Mouse (Mus musculus) adrenal gland, adult 8-10 months (tissue): ENCODE results near the gene Lamtor3. TPM values are rescaled to one million over a fixed set of nuclear protein-coding genes. Genes with fewer than 3 reads are reported as not detected.
"Not testable (repeated sequence)": the region's sequence is repeated elsewhere in the genome, so short reads cannot be mapped to it uniquely, and the experiment has no call there.

Source experiments
- DNase-seq: peaks from one replicate; pipeline ENCODE4 v3.0.0; 2022
- total RNA-seq, 4 experiments: library from RNA; stranded (reverse); gene quantifications; 2 replicates each; pipeline ENCODE4 v1.2.4; 2022

The Lamtor3 gene
- total RNA-seq, 4 experiments from 2014 or later: 62.8 to 80.3 (median 71.5) TPM

GRCm38 (mm10) chr3:137963508-137963907, 45.2 kb downstream of the Lamtor3 start:
- no peak for DNase-seq

GRCm38 (mm10) chr3:137964014-137964413, 45.7 kb downstream of the Lamtor3 start:
- DNase-seq: not testable (repeated sequence)

- DNase-seq: no peak
These were observed 50.0 kb downstream of the Lamtor3 start for GRCm38 (mm10) chr3:137968105-137968819.

GRCm38 (mm10) chr3:137968820-137969486, 50.6 kb downstream of the Lamtor3 start:
- no peak for DNase-seq

- DNase-seq: no peak
These were observed 51.6 kb downstream of the Lamtor3 start for GRCm38 (mm10) chr3:137969951-137970350.

- DNase-seq: no peak
These were observed 53.9 kb downstream of the Lamtor3 start for GRCm38 (mm10) chr3:137972224-137972623.

GRCm38 (mm10) chr3:137972989-137973388, 54.7 kb downstream of the Lamtor3 start:
- no peak for DNase-seq

GRCm38 (mm10) chr3:137974306-137974705, 56.0 kb downstream of the Lamtor3 start:
- no peak for DNase-seq

GRCm38 (mm10) chr3:137975435-137975834, 57.1 kb downstream of the Lamtor3 start:
- DNase-seq: no peak

- no peak for DNase-seq
These were observed 57.6 kb downstream of the Lamtor3 start for GRCm38 (mm10) chr3:137975856-137976423.

GRCm38 (mm10) chr3:137976943-137977628, 58.8 kb downstream of the Lamtor3 start:
- DNase-seq: no peak

- no peak for DNase-seq
These were observed 59.3 kb downstream of the Lamtor3 start for GRCm38 (mm10) chr3:137977629-137978041.

- no peak for DNase-seq
These were observed 59.9 kb downstream of the Lamtor3 start for GRCm38 (mm10) chr3:137978233-137978632.

Other genes with a start within 250 kb of the Lamtor3 start
- gene Gm21962, start 247.0 kb upstream of the Lamtor3 start, total RNA-seq: not detected
- gene H2afz, start 54.0 kb upstream of the Lamtor3 start, total RNA-seq: 100 to 1,000 TPM; 124 to 155 (median 138) TPM
- gene Dnajb14, start 50.8 kb upstream of the Lamtor3 start, total RNA-seq: 10 to 100 TPM; 21.1 to 29.1 (median 27.3) TPM
- 10 to 100 TPM in 1 of 4 experiments, 1 to 10 TPM in 3; 3.9 to 11.2 (median 7.0) TPM for gene Dapp1, start 63.0 kb downstream of the Lamtor3 start, total RNA-seq
- under 1 TPM; 0.03 to 0.07 (median 0.04) TPM for gene 1110002E22Rik, start 146.5 kb downstream of the Lamtor3 start, total RNA-seq
- gene Gm5105, start 148.9 kb downstream of the Lamtor3 start, total RNA-seq: under 1 TPM in 1 of 4 experiments, not detected in 3; 0.30 TPM
- 1 to 10 TPM; 4.9 to 9.2 (median 7.0) TPM for gene Trmt10a, start 224.9 kb downstream of the Lamtor3 start, total RNA-seq
- gene Mttp, start 226.5 kb downstream of the Lamtor3 start, total RNA-seq: 10 to 100 TPM in 2 of 4 experiments, 1 to 10 TPM in 2; 5.9 to 11.8 (median 8.8) TPM